Mouse (Mus musculus) lung, adult 2 months (tissue): ENCODE measurements around the gene Asic4.

ENCODE experiments used
- CTCF ChIP-seq: fragments of 200-500 bp; IDR thresholded peaks from 2 replicates; pipeline ENCODE4 v1.5.1; 2011; ENCODE audit warnings: mild to moderate bottlenecking, low read length, control low read depth; ENCODE audit not compliant: insufficient read depth
- POLR2A ChIP-seq: fragments of 200-500 bp; IDR thresholded peaks from 2 replicates; pipeline ENCODE4 v1.6.1; 2011; ENCODE audit warnings: low read depth, mild to moderate bottlenecking, control low read depth, low read length, borderline replicate concordance; ENCODE audit errors: extremely low read depth

DNA sequence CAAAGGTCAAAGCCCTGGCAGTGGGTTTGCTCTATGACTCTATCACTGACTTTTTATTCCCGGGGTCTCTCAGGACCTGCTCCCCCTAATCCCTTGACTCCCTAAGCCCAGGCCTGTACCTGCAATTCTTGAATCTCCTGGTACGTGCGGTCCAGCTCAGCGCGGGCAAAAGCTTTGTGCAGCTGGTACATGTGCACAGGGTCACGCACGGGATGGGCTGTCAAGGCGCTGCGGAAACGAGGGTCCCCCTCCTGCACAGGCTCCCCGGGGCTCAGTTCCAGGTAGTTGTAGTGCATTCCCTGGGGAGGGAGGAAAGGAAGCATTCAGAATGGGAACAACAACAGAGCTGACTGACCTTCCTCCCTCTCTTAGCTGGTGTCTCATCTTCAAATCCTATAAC lies 26.2 kb downstream of the Asic4 start:
- TF ChIP-seq CTCF (no peak), POLR2A (no peak)
